Mouse (Mus musculus) heart, postnatal 4 days (tissue): ENCODE measurements around the gene Olfr1477. TPM values are rescaled to one million over a fixed set of nuclear protein-coding genes. Genes with fewer than 3 reads are reported as not detected.
"Not testable (repeated sequence)": the region's sequence is repeated elsewhere in the genome, so short reads cannot be mapped to it uniquely, and the experiment has no call there.

Experiments used
- DNase-seq: peaks from one replicate; pipeline ENCODE4 v3.0.0; 2021
- total RNA-seq, 2 experiments: library from RNA; stranded (reverse); gene quantifications; 2 replicates each; pipeline ENCODE4 v1.2.3; 2021

Olfr1477 gene
- total RNA-seq, result not detected

GRCm38 (mm10) chr19:13500246-13500645 lies at the start of gene Olfr1477:
Olfr1477 (plus strand) TSS chr19:13500546.
- DNase-seq, result no peak

DNA sequence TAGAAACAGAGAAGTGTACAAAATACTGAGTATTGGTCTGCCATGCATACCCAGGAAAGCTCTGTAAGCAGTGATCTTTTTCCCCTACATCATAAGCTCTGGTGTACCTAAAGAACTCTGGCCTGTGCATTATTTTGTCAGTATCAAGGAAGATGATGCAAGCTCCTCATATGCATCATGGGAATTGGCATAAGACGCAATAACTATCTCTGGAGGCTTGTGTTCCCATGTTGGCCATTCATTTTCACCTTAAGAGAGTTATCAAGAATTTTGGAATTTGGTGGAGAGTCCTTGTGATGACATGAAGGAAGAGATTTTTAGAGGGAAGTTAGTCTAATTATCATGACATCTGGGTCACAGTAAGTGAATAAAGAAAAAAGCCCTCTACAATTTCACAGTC lies 44.4 kb upstream of the Olfr1477 start, which contains the start of gene Olfr1472:
Gene Olfr1472, minus strand, starts transcription at position 101 of the 400 bp plus-strand sequence.
- DNase-seq, result no peak

DNA sequence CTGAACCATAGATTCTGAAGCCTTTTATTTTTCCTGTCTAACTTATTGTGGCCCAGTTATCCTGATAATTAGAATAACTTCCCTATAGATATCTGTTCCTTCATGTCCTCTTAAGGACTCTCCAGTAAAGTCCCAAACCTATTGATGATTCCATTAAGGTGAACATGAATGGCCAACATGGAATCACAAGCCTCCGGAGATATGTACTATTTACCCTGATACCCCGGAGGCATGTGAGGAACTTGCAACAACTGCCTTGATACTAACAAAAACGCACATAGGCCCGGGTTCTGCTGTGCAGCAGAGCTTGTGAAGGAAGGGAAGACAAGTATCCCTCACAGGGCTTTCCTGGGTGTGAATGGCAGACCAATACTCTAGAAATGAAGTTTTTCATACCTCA lies 31.1 kb upstream of the Olfr1477 start, which contains the start of gene Olfr1474:
Gene Olfr1474, plus strand, starts transcription at position 301 of the 400 bp plus-strand sequence.
- DNase-seq, result not testable (repeated sequence)

DNA sequence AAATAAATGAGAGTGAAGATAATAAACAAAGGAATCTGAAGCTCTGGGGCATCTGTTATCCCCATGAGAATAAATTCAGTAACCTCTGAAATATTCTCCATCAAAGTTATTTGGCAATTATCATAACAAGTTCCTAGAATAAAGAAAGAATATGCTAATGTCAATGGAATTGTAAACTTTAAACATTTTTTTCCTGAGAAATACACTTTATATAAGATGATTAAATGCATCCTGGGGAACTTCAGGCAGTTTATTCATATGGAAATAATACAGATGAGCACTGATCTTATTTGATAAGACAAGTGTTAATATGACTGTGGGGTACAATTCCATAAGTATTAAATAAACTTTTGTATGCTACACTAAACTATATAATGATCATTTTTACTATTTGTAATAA lies 20.2 kb upstream of the Olfr1477 start, which contains the start of gene Olfr1475:
Gene Olfr1475, minus strand, starts transcription at position 101 of the 400 bp plus-strand sequence.
- no peak for DNase-seq

DNA sequence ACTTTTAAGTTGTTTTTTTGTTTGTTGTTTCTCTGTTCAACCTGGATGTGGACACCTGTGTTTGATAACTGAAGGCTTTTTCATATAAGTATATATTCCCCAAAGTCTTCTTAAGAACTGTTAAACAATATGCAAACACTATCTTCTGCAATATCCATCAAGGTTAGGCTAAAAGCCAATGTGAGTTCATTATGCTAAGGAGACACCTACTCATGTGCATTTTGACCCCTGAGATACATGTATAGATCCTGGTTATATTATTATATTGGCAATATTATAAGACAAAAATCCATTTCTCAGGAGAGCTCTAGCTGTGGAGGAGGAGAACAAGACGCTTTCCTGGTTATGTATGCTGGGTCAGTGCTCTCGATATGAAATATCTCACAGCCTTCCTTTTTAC lies 27.3 kb downstream of the Olfr1477 start, which contains the start of gene Olfr1480:
Gene Olfr1480, plus strand, starts transcription at position 301 of the 400 bp plus-strand sequence.
- no peak for DNase-seq

Other genes starting within 250 kb of the Olfr1477 start
- gene Olfr1465, start 185.0 kb upstream of the Olfr1477 start, total RNA-seq, result not detected
- not detected for gene Olfr1466, start 161.7 kb upstream of the Olfr1477 start, total RNA-seq
- not detected for gene Olfr1467, start 138.3 kb upstream of the Olfr1477 start, total RNA-seq
- not detected for gene Olfr1469, start 92.7 kb upstream of the Olfr1477 start, total RNA-seq
- gene Olfr1471, start 57.1 kb upstream of the Olfr1477 start, total RNA-seq, result not detected
- gene Olfr1472, start 44.5 kb upstream of the Olfr1477 start, total RNA-seq, result not detected
- gene Olfr1474, start 31.0 kb upstream of the Olfr1477 start, total RNA-seq, result not detected
- not detected for gene Olfr1475, start 20.4 kb upstream of the Olfr1477 start, total RNA-seq
- gene Olfr1480, start 27.4 kb downstream of the Olfr1477 start, total RNA-seq, result not detected
- gene Olfr1484, start 83.0 kb downstream of the Olfr1477 start, total RNA-seq, result not detected
- not detected for gene Olfr1487, start 116.8 kb downstream of the Olfr1477 start, total RNA-seq
- not detected for gene Olfr1489, start 131.1 kb downstream of the Olfr1477 start, total RNA-seq
- not detected for gene Olfr1490, start 150.5 kb downstream of the Olfr1477 start, total RNA-seq
- gene Olfr1491, start 196.7 kb downstream of the Olfr1477 start, total RNA-seq, result not detected
- gene Olfr1493-ps1, start 222.7 kb downstream of the Olfr1477 start, total RNA-seq, result not detected
- gene Olfr1494, start 239.2 kb downstream of the Olfr1477 start, total RNA-seq, result not detected